Mouse (Mus musculus) limb, embryonic 14.5 days (tissue): ENCODE measurements at regions not wholly inside any gene's neighbourhood (a gene's known extent, or its start where the extent isn't known, plus 50 kb on each side); places are given as distances from the start of the nearest gene placed in this dataset.

Experiments
- ATAC-seq: fragments of 200-750 bp; cut with Nextera tagmentation; 2 replicates; pipeline ENCODE4 v1.8.0; 2017; ENCODE audit warnings: low read depth, moderate number of reproducible peaks, moderate TSS enrichment; ENCODE audit not compliant: low FRiP score
- DNase-seq: peaks from one replicate; pipeline ENCODE4 v3.0.0-alpha.2; 2015; ENCODE audit warnings: low spot score
- H3K27ac ChIP-seq: fragments of 300-500 bp; sonication (generic); replicated peaks from 2 replicates; pipeline ENCODE4 v1.5.1; 2014; ENCODE audit warnings: low read depth, mild to moderate bottlenecking, low read length, moderate library complexity, mixed read lengths
- H3K27me3 ChIP-seq: fragments of 300-500 bp; sonication (generic); 2 replicates; pipeline ENCODE4 v1.6.1; 2014; ENCODE audit warnings: low read length, mixed read lengths; ENCODE audit not compliant: control insufficient read depth, insufficient read depth
- H3K36me3 ChIP-seq: fragments of 300-500 bp; sonication (generic); 2 replicates; pipeline ENCODE4 v1.6.1; 2014; ENCODE audit warnings: mild to moderate bottlenecking, low read length, moderate library complexity, mixed read lengths; ENCODE audit not compliant: control insufficient read depth, insufficient read depth
- H3K4me1 ChIP-seq: fragments of 300-500 bp; sonication (generic); 2 replicates; pipeline ENCODE4 v1.6.1; 2014; ENCODE audit warnings: antibody characterized with exemption, low read length, mixed read lengths; ENCODE audit not compliant: control insufficient read depth, insufficient read depth
- H3K4me2 ChIP-seq: fragments of 300-500 bp; sonication (generic); replicated peaks from 2 replicates; pipeline ENCODE4 v1.6.1; 2014; ENCODE audit warnings: low read depth, mild to moderate bottlenecking, low read length, moderate library complexity; ENCODE audit not compliant: severe bottlenecking
- H3K4me3 ChIP-seq: fragments of 300-500 bp; sonication (generic); replicated peaks from 2 replicates; pipeline ENCODE4 v1.5.1; 2014; ENCODE audit warnings: low read length
- H3K9ac ChIP-seq: fragments of 300-500 bp; sonication (generic); 2 replicates; pipeline ENCODE4 v1.6.1; 2014; ENCODE audit warnings: mild to moderate bottlenecking, low read depth, low read length, moderate library complexity; ENCODE audit not compliant: severe bottlenecking
- H3K9me3 ChIP-seq: fragments of 300-500 bp; sonication (generic); 2 replicates; pipeline ENCODE4 v1.6.1; 2016; ENCODE audit warnings: low read length; ENCODE audit not compliant: control insufficient read depth
- POLR2A ChIP-seq: fragments of 200-500 bp; IDR thresholded peaks from 2 replicates; pipeline ENCODE4 v1.8.0; 2012; ENCODE audit warnings: inconsistent platforms, mild to moderate bottlenecking, moderate library complexity, borderline replicate concordance; ENCODE audit not compliant: insufficient read depth, insufficient read length; ENCODE audit errors: extremely low read depth
- WGBS: fragments of 180-500 bp; shearing (Covaris S2); extraction: QIAGEN DNeasy Blood & Tissue Kit; methylation state at CpG from one replicate; pipeline ENCODE4 v1.1.7; 2014; 5-methylcytosine and 5-hydroxymethylcytosine counted together

DNA sequence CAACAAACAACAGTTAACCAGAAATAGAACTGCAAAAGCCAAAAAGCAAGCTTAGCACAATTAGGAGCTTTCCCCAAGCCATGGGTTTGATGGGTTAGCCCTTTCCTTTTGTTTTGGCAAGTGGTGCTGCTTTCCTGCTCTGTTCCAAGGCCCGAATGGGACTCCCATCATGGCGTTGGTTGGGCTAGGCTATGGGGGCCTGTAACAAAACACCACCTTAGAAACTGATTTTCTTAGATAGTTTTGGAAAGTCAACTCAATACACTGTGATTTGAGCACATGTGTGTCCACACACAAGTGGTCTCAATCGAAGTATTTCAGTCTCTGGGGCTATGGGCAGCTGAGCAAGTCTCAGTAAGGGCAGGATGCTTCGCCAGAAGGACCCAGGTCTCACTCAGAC, 470.5 kb upstream of the Kif2a start:
- Histone ChIP-seq H3K4me1 (no peaks in the 10 kb centered on the region), H3K9ac (no peak overlapping the region), H3K27me3 (no peaks in the 10 kb centered on the region), H3K36me3 (no peaks in the 10 kb centered on the region), H3K4me3 (no peak overlapping the region), H3K27ac (no peak overlapping the region), H3K4me2 (no peak overlapping the region), H3K9me3 (no peaks in the 10 kb centered on the region)
- TF ChIP-seq POLR2A: no peak
- DNase-seq: no peak
- WGBS: 86% methylated on average over 4 of the region's 4 CpGs
- ATAC-seq: no peak

DNA sequence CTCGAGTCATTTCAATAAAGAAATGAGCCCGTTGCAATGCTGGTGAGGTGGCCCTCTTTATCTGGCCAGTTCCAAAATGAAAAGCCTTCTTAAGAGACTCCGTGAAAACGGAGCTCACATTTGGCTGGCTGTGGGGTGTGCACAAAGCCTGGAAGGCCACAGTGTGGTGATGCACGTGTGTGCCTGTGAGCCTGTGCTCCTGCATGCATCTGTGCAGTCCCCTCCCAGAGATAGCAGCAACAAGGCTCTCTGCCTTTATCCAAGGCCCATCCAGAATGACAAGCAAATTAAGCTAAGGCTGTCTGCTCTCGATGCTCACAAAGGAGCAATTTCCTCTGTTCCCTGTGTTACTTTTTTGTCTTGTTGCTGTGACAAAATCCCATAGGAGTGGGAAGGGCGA, 469.5 kb upstream of the Kif2a start:
- no peak overlapping the region for H3K4me2 ChIP-seq
- no peak overlapping the region for H3K9ac ChIP-seq
- no peaks in the 10 kb centered on the region for H3K4me1 ChIP-seq
- no peak for TF ChIP-seq POLR2A
- no peak overlapping the region for H3K27ac ChIP-seq
- whole genome bisulfite sequencing: 74% methylated on average over 7 of the region's 7 CpGs
- no peak for DNase-seq
- H3K9me3 ChIP-seq: no peaks in the 10 kb centered on the region
- no peak for ATAC-seq
- no peaks in the 10 kb centered on the region for H3K36me3 ChIP-seq
- H3K4me3 ChIP-seq: no peak overlapping the region
- H3K27me3 ChIP-seq: no peaks in the 10 kb centered on the region

GRCm38 (mm10) chr13:107485400-107486017, 463.6 kb upstream of the Kif2a start:
- H3K27me3 ChIP-seq: no peaks in the 10 kb centered on the region
- H3K27ac ChIP-seq: no peak overlapping the region
- ATAC-seq: no peak
- no peaks in the 10 kb centered on the region for H3K36me3 ChIP-seq
- TF ChIP-seq POLR2A: no peak
- H3K9me3 ChIP-seq: no peaks in the 10 kb centered on the region
- H3K4me2 ChIP-seq: no peak overlapping the region
- 30% methylated on average over 4 of the region's 4 CpGs for WGBS
- no peaks in the 10 kb centered on the region for H3K4me1 ChIP-seq
- DNase-seq: no peak
- no peak overlapping the region for H3K9ac ChIP-seq
- H3K4me3 ChIP-seq: no peak overlapping the region

- Histone ChIP-seq H3K36me3 (no peaks in the 10 kb centered on the region), H3K4me1 (no peaks in the 10 kb centered on the region), H3K27ac (no peak overlapping the region), H3K9me3 (no peaks in the 10 kb centered on the region), H3K27me3 (no peaks in the 10 kb centered on the region), H3K4me2 (no peak overlapping the region), H3K9ac (no peak overlapping the region), H3K4me3 (no peak overlapping the region)
- DNase-seq (no peak), ATAC-seq (no peak)
- TF ChIP-seq POLR2A: no peak
- 33% methylated on average over 6 of the region's 6 CpGs for WGBS
Observed at GRCm38 (mm10) chr13:107484630-107484998, 462.7 kb upstream of the Kif2a start.

DNA sequence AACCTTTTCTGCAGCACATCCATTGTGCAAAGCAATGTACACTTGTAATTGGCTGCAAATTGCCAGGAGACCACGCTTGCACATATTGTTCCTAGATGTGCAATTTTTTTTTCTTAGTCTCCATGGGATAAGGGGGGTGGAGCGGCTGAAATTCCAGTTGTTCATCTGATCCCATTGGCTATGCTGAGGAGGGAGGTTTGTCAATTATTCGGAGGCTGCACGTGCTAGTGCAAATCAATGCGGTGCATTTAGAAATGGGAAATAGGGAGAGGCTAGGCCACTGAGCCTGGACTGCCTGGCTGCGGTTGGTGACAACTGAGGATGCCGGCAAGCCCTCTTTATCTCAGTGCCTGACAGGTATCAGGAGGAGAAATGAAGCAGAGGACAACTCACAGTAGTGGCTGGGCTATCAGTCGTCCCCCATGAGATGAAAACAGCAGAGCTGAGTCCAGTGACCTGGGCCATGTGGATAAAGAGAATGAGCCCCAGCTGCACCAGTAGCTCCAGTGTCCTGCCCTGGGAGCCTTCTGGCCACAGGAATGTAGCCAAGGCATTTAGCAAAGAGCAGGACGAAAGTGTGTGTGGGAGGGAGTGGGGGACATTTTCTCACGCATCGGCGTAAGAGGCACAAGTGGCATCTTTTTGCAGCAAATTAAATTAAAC, 462.2 kb upstream of the Kif2a start:
- H3K27me3 ChIP-seq: no peaks in the 10 kb centered on the region
- ATAC-seq (no peak), DNase-seq (no peak)
- H3K4me2 ChIP-seq: no peak overlapping the region
- no peak for TF ChIP-seq POLR2A
- H3K36me3 ChIP-seq: no peaks in the 10 kb centered on the region
- no peak overlapping the region for H3K27ac ChIP-seq
- no peaks in the 10 kb centered on the region for H3K4me1 ChIP-seq
- H3K9me3 ChIP-seq: no peaks in the 10 kb centered on the region
- no peak overlapping the region for H3K4me3 ChIP-seq
- no peak overlapping the region for H3K9ac ChIP-seq
- 52% methylated on average over 12 of the region's 12 CpGs for WGBS
